Mouse (Mus musculus) kidney, postnatal 25 days (tissue): Measurements from ENCODE around the gene Myod1.

Source experiments
- DNase-seq, 2 experiments: peaks; one replicate each; pipeline ENCODE4 v3.0.0; 2021; ENCODE audit warnings: mixed read lengths in 2 of 2

The Myod1 gene

GRCm38 (mm10) chr7:46376172-46377007 is at the start of gene Myod1:
Gene Myod1, plus strand, starts transcription at chr7:46376474.
- no peak for DNase-seq

- no peak for DNase-seq
Observed at GRCm38 (mm10) chr7:46327896-46328295, 48.4 kb upstream of the Myod1 start.

- DNase-seq, result no peak
Observed at GRCm38 (mm10) chr7:46337397-46337796, 38.9 kb upstream of the Myod1 start.

GRCm38 (mm10) chr7:46339818-46340217 is 36.5 kb upstream of the Myod1 start:
- DNase-seq, result no peak

- DNase-seq, result no peak
Observed at GRCm38 (mm10) chr7:46340295-46340694, 36.0 kb upstream of the Myod1 start.

GRCm38 (mm10) chr7:46341471-46341870 is 34.8 kb upstream of the Myod1 start:
- DNase-seq, result no peak

GRCm38 (mm10) chr7:46347692-46348091 is 28.6 kb upstream of the Myod1 start:
- no peak for DNase-seq

- DNase-seq, result no peak
Observed at GRCm38 (mm10) chr7:46348813-46349212, 27.5 kb upstream of the Myod1 start.

GRCm38 (mm10) chr7:46350119-46350702 is 26.1 kb upstream of the Myod1 start:
- DNase-seq, result no peak

GRCm38 (mm10) chr7:46352748-46353147 is 23.5 kb upstream of the Myod1 start:
- DNase-seq, result no peak

GRCm38 (mm10) chr7:46353216-46353615 is 23.1 kb upstream of the Myod1 start:
- DNase-seq, result no peak

- no peak for DNase-seq
Observed at GRCm38 (mm10) chr7:46353875-46354274, 22.4 kb upstream of the Myod1 start.

- DNase-seq, result no peak
Observed at GRCm38 (mm10) chr7:46361776-46362175, 14.5 kb upstream of the Myod1 start.

GRCm38 (mm10) chr7:46364154-46364553 is 12.1 kb upstream of the Myod1 start:
- no peak for DNase-seq

- DNase-seq, result no peak
Observed at GRCm38 (mm10) chr7:46365810-46366209, 10.5 kb upstream of the Myod1 start.

- DNase-seq, result no peak
Observed at GRCm38 (mm10) chr7:46371104-46371503, 5.2 kb upstream of the Myod1 start.

- DNase-seq, result no peak
Observed at GRCm38 (mm10) chr7:46377008-46377346, 703 bp downstream of the Myod1 start.

- no peak for DNase-seq
Observed at GRCm38 (mm10) chr7:46378123-46378522, 1.8 kb downstream of the Myod1 start.

- peak; percentile 46 to 52 for DNase-seq
Observed at GRCm38 (mm10) chr7:46378983-46379382, 2.7 kb downstream of the Myod1 start.

- peak in 1 of 2 experiments; percentile 6 for DNase-seq
Observed at GRCm38 (mm10) chr7:46380625-46381024, 4.4 kb downstream of the Myod1 start.

- no peak for DNase-seq
Observed at GRCm38 (mm10) chr7:46387430-46387829, 11.2 kb downstream of the Myod1 start.

- no peak for DNase-seq
Observed at GRCm38 (mm10) chr7:46389456-46390085, 13.3 kb downstream of the Myod1 start.

GRCm38 (mm10) chr7:46390226-46390625 is 14.0 kb downstream of the Myod1 start:
- no peak for DNase-seq

- no peak for DNase-seq
Observed at GRCm38 (mm10) chr7:46391701-46392100, 15.4 kb downstream of the Myod1 start.
